Comparison of ENCODE assay signal across 12 mouse cellular contexts in genomic region chr2:135507111-135507510, GRCm38 (mm10).
"Had no signal": no experiment of that assay in that cellular context is flagged by ENCODE, and none has a peak within 500 bp of the region (broad histone marks: within the 10 kb centered on the region; RNA-seq: fewer than 3 reads in every experiment).

No protein-coding gene starts in this region.

- H3K4me3 ChIP-seq: limb, embryonic 15.5 days; myocyte; neural tube, embryonic 15.5 days had no signal

- H3K4me2 ChIP-seq: limb, embryonic 15.5 days; neural tube, embryonic 15.5 days had no signal

- H3K4me1 ChIP-seq: limb, embryonic 15.5 days; neural tube, embryonic 15.5 days had no signal

- H3K9ac ChIP-seq: limb, embryonic 15.5 days; liver, embryonic 14.5 days; neural tube, embryonic 15.5 days had no signal

- H3K9me3 ChIP-seq: limb, embryonic 15.5 days; neural tube, embryonic 15.5 days had no signal

- H3K27me3 ChIP-seq: limb, embryonic 15.5 days; neural tube, embryonic 15.5 days had no signal

- H3K27ac ChIP-seq: limb, embryonic 15.5 days; liver, embryonic 14.5 days; neural tube, embryonic 15.5 days had no signal

- H3K36me3 ChIP-seq: limb, embryonic 15.5 days; neural tube, embryonic 15.5 days had no signal

- DNase-seq: kidney, postnatal 14 days; layer of hippocampus, postnatal 36 days; lung, adult 18-20 months; lung, postnatal 36 days; midbrain, embryonic 14.5 days; right cerebral cortex, adult 18-20 months; right cerebral cortex, postnatal 25 days; thymus, postnatal 36 days had no signal
